Mouse (Mus musculus): ENCODE data around the gene Aoah. TPM values are rescaled to one million over a fixed set of nuclear protein-coding genes. Genes with fewer than 3 reads are reported as not detected.
A peak's percentile ranks its signal among the peaks of the same experiment; 100 is the strongest.

Gene Aoah
- total RNA-seq, 2 experiments from 2014 or later: 1.1 TPM

DNA sequence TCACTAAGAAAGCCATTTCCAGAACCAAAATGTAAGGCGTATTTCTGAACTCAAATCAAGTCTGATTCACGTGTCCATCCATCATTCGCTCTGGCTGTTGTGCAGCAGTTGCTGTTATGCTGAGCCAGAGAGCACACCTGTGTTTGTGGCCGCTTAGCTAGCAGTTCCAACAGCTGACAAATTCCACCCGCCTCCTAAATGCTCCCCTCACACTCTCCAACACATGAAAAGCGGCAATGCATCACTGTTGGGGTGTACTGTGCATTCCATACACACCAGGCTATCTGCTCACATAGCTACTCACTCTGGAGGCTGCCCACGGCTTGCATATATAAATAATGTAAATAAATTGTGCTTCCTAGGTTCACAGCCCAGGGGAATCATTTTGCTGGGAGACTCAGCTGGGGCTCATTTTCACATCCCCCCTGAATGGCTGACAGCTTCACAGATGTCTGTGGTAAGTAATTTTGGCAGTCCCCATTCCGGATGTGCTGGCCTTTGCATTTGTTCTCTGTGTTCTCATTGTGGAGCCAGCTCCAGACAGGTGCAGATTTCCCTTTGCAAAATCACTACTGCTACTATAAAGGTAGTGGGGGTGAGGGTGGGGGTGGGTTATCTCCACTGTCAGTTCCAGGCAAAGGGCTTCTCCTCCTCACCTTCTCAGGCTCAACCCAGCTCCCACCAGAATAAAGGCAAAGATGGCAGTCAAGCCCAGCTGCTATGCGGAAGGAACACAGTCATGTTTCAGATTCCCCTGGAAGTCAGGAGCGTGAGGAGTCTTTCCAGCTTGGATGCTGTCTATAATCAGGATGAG, 123.0 kb downstream of the Aoah start:
- DNase-seq: no peak

DNA sequence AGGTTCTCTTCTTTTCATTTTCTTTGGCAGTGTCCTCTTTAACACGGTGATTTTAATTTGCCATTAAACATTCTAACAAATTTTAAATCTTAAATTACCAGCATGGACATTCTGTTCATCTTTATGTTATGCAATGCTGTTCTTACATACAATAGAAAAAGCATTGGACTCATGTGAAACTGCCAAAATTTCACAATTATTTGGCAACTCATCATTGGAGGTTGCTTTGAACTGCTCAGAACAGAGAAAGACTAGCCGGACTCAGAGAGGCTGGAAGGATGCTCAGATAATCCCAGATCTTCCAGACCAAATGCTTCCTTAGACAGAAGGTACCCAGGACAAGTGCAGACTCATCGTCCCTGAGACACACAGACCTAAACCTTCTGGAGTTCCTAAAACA, 126.5 kb downstream of the Aoah start:
- no peak for DNase-seq

GRCm38 (mm10) chr13:20936016-20936415, 142.1 kb downstream of the Aoah start:
- no peak for DNase-seq

- DNase-seq: peak; percentile 74
Observed at GRCm38 (mm10) chr13:20937452-20937851, 143.5 kb downstream of the Aoah start.

- no peak for DNase-seq
Observed at GRCm38 (mm10) chr13:20939099-20939498, 145.2 kb downstream of the Aoah start.

- DNase-seq: peak; percentile 19
Observed at GRCm38 (mm10) chr13:20940389-20940788, 146.5 kb downstream of the Aoah start.

- no peak for DNase-seq
Observed at GRCm38 (mm10) chr13:20941707-20942106, 147.8 kb downstream of the Aoah start.

DNA sequence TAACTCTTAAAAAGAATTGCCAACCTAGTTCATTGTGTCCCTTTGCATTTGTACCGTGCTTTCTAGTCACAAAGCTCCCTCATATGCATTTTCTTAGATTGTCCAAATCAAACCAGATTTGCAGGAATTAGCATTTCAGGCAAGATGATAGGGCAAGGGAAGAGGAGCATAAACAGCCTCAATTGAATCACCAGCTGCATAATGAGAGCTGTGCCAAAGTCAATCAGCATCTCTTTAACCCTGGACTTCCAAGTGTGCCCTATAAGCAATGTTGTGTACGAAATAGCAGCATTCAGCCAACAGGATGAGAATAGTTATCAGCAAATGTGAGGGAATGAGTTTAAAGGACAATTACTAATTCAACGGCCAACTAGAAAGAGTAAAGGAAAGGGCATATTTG, 169.2 kb downstream of the Aoah start:
- no peak for DNase-seq

DNA sequence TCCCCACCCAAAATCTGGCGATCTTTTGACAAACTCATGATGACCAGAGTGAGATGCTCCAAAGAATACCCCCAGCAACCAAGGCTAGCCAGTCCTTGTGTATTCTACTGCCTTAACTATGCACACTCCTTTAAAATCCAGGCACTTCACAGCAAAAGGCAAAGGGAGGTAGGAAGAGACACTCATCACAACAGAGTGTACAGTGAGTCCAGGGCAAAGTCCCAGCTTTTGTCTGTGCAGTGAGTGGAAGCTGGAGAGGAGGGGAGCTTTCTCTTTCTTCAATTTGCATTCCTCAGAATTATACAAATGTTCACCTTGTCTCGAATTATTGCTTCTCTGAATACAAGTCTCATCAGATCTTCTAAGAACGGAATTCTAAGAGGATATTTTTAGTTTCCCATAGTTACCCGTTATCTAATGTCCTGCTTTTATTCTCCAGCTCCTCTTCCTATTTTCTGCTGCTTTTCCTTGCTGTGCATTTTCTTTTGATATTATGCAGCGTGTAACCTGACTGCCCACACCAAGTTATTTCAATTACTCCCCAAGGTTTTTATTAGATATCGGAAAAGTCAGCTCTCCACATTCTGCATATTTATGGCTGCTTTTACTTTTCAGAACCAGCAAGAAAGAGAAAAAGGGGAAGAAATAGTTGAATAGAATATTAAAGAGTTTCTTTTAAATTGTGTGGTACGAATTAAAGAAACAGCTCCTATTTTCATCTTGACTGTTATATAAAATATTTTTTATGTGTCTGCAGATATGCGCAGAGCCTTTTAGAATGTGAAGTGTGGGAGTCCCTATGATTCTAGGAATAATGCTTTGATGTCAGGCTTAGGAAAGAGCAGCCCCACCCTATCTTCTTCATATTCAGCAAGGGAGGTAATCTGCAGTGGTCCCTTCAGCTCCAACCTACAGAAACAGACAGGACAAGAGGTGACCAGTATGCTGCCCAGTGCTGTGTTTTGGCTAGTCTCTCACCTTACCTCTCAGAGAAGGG, 187.6 kb downstream of the Aoah start:
- DNase-seq: no peak

DNA sequence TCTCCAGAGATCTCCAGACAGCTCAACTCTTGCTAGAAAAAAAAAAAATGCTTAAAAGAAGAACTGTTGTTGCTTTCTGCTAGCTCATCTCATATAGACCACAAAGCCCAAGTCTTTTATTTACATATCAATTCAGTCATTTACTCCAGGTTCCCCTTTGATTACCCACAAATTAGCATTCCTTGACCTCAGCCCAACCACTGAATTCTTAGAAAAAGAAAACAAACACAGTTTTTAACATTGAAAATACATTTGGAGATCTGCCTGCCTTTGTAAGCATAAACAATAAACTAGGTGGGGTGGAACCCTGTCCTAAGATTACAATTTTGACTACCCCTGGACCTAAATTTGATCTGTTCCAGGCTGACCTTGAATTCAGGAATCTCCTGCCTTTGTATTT, 191.6 kb downstream of the Aoah start:
- DNase-seq: no peak

- DNase-seq: no peak
Observed at GRCm38 (mm10) chr13:20985961-20986360, 192.0 kb downstream of the Aoah start.

GRCm38 (mm10) chr13:21005238-21005637, 211.3 kb downstream of the Aoah start:
- no peak for DNase-seq

DNA sequence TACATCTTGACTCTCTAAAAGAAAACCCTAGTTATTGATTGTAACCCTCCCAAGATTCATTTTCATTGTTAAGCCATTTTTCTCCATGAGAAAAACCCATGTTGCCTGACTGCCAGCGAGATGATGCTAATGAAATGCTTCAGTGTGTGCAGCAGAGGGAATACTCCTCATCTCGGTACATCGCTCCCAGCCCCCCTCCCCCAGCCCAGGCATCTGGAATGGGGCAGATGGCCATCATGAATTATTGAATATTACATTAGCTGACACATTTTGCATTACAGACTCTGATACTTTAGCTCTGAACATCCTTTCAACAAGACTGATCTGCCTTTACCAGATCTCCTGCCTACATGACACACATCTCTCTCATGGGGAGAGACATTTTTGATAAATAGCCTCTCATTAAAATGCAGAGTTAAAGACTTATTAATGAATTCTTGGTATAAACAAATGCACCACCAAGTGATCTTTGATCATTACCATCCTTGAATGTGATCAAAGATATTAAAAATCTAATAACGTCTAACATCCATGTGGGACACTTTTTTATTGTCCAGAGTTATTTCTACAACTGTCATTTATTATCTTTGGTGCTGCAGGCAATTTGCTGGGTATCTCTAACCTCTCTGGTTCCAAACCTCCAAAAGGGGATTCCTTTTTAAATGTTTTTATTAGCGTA, 211.9 kb downstream of the Aoah start:
- DNase-seq: no peak

GRCm38 (mm10) chr13:21006321-21006653, 212.4 kb downstream of the Aoah start:
- DNase-seq: no peak

DNA sequence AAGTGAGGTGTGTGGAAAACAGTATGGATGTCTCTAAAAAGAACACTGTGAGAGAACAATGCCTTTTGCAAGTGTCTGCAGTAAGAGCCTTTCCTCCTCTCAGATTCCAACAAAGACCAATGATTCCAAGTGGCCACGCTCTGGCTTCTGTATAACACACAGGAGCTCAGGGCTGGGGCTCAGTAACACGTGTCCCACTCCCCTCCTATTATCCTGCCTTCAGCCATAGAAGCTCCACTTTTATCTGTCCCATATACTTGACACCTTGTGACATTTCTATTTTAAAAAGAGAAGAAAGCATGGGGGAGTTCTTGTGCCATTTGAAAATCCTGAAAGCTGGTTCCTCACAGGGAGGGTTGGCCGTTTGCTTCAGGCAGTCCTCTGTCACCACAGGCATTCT, 219.7 kb downstream of the Aoah start:
- DNase-seq: no peak

- DNase-seq: no peak
Observed at GRCm38 (mm10) chr13:21024831-21025230, 230.9 kb downstream of the Aoah start.

- no peak for DNase-seq
Observed at GRCm38 (mm10) chr13:21033176-21033575, 239.3 kb downstream of the Aoah start.

DNA sequence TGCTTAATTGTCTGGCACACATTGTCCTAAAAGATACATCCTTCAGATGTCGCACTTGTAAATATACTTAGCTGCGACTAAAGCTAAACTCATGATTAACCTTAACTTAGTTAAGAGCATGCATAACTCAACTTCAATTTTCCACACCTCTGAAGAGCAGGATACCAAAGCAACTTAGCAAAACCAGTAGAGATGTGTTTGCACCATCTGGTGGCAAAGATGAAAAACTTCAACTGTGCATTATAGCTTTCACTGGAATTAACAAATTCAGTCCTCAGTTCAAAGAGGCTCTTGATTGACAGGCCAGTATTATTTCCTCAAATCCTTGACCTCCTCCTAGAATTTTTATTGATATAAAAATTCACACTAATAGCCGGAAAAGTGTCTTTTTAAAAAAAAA, 241.1 kb downstream of the Aoah start:
- DNase-seq: no peak

GRCm38 (mm10) chr13:21035981-21036380, 242.1 kb downstream of the Aoah start:
- no peak for DNase-seq

DNA sequence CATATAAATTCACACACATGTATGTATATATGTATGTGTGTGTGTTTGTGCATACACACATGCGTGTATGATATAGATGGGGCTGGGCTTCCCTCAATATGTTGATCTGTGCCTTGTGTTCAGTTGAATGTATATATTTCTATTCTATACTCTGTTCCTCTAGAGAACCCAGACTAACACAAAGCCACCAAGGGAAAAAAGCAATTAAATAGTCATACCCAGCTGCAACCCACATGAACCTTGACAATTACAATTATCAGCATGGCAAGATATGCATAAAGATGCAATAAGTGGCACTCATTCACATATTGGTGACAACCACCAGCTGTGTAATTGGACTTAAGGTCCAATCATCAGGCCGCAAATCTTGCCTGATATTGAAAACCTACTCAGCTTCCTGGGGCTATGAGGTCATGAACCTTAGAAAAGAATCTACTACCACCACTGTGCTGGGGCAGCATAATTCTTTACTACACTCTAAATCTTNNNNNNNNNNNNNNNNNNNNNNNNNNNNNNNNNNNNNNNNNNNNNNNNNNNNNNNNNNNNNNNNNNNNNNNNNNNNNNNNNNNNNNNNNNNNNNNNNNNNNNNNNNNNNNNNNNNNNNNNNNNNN, 246.8 kb downstream of the Aoah start:
- DNase-seq: no peak

- DNase-seq: no peak
Observed at GRCm38 (mm10) chr13:21050118-21050517, 256.2 kb downstream of the Aoah start.

GRCm38 (mm10) chr13:21066021-21066420, 272.1 kb downstream of the Aoah start:
- DNase-seq: no peak

Data from gastrocnemius, postnatal 10 days (tissue).